Mouse (Mus musculus) 3134 (cell line): ENCODE results near the gene Rbl2.

ENCODE experiments used
- DNase-seq: peaks from one replicate; pipeline ENCODE4 v3.0.0-alpha.2; 2011; ENCODE audit warnings: low spot score; ENCODE audit not compliant: insufficient read length; ENCODE audit errors: extremely low read depth

Gene Rbl2

DNA sequence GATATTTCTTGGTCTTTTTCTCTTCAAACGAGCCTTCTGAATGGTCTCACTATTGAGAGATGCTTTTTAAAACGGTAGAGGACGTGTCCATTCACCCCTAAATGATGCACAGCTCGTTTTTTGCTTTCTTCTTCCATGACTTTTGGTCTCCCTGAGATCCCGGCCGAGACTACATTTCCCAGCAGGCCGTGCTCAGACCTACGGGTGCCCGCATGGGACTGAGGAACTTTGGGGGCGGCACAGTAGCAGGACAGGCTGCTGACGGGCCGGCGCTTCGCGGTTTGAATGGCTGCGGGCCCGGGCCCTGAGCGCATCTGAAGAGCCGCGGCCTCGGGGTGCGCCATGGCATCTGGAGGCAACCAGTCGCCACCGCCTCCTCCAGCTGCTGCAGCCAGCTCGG lies at the start of gene Rbl2:
TSS of gene Rbl2 (plus strand) at position 224 of the 400 bp plus-strand sequence.
- peak; percentile 84 for DNase-seq

DNA sequence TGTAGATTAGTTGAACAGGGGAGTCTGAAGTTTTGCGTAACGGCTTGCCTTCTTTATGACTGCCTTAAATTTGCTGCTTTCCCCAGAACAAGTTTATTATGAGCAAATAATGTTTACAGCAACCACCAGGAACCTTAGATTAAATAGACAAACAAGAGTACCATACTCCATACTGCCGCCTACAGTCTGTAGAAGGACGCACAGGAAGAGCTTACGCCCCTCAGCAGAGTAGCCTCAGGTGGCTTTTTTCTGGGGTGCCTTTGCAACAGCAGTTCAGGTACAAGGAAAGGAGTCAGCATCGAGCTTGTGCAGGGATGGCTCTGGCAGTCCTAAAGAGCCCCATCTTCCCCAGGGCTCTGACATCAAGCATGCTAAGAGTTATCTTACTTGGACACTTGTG lies 35.4 kb upstream of the Rbl2 start:
- DNase-seq, result no peak

- no peak for DNase-seq
Measured at GRCm38 (mm10) chr8:91036905-91037304, 33.0 kb upstream of the Rbl2 start.

- DNase-seq, result no peak
Measured at GRCm38 (mm10) chr8:91038637-91039036, 31.2 kb upstream of the Rbl2 start.

GRCm38 (mm10) chr8:91046370-91046769 lies 23.5 kb upstream of the Rbl2 start:
- DNase-seq, result no peak

- no peak for DNase-seq
Measured at GRCm38 (mm10) chr8:91051037-91051436, 18.8 kb upstream of the Rbl2 start.

GRCm38 (mm10) chr8:91054418-91054817 lies 15.4 kb upstream of the Rbl2 start:
- no peak for DNase-seq

- no peak for DNase-seq
Measured at GRCm38 (mm10) chr8:91056848-91057247, 13.0 kb upstream of the Rbl2 start.

DNA sequence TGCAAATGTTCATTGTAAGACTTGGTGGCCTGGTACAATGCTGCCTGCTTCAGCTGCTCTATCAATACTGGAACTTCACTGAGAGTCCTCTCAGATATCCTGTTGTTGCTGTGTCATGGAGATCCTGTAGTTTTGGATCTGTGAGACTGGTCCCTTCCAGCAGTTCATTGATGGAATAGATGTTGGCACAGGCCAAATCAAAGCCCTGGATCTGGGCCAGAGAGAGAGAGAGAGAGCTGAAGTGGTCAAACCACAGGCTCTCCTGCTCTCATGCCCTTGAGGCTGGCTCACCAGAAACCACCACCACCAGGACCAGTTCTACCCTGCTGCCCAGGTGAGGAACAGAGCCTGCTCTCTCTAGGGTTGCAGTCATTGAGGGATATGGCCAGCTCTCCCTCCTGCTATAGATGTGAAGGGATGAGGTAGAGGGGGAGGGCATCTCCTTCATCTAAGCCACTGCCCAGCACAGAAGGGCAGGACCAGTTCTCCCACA lies 10.7 kb upstream of the Rbl2 start:
- DNase-seq, result no peak

DNA sequence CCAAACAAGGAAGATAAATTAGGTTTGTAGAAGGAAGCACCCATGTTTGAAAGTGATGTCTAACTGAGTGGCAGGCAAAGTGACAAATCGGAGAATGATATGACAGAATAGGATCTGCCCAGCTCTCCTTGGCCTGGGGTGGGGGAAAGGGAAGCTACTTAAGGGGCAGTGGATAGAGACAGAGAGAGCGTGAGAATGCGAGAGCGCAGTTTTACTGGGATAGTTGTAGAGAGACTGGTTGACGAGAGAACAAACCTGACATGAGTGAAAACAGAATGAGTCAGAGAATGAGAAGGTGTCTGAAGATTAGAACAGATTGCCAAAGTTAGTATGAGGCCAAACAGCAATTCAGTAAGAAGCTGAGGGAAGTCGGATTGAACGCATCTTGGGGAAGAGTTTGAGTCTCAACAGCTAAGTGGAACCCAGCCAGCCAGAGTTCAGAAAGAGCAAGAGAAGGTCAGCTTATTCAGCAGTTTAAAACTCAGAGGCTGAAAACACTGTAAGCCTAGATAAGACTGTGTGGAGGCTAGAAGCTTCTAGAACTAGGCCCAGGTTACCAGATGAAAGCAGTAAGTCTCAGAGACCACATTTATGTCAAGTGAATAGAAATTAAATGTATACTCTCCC lies 9.9 kb upstream of the Rbl2 start:
- DNase-seq, result no peak

GRCm38 (mm10) chr8:91060555-91061471 lies 9.0 kb upstream of the Rbl2 start:
- no peak for DNase-seq

DNA sequence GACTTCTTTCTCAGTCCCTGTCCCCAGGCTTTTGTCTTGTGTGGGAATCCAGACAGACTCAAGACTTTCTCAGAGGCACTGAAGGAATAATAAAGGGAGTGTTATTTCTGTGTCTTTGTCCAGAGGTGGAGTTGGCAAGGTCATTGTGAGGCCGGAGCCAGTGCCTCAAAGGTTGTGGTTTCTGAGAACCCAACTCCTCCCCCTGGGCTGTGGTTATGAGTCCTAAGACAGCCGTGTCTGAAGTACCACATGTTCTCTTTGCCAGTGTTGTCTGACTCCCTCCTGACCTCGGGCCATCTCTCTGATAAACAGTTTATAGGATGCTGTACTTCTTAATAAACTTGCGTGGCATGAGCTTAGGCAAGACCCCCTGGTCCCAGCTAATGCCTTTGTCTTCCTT lies 4.7 kb upstream of the Rbl2 start:
- no peak for DNase-seq

- DNase-seq, result no peak
Measured at GRCm38 (mm10) chr8:91069407-91069806, 450 bp upstream of the Rbl2 start.

DNA sequence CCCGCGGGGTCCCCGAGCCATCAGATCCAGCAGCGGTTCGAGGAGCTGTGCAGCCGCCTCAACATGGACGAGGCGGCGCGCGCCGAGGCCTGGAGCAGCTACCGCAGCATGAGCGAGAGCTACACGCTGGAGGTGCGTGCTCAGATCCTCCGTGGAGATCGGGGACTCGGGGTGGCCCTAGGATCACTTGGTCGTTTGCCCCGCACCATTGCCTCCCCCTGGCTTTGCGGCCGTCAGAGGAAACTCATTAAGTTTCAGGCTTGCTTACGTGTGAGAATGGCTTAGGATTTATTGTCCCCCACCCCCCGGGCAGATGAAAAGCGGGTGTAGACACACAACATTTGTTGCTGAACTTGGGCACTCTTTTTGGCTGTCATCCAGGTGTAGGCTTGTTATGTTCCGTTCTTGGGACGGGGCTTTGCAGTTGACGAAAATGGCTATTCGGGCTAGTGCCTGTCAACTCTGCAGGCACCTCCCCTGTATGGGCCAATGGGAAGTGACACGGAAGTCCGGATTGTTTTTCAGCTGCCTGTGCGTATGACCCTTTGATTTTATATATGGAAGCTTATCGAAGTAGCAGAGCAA lies 510 bp downstream of the Rbl2 start:
- peak; percentile 60 for DNase-seq

GRCm38 (mm10) chr8:91077077-91077867 lies 7.4 kb downstream of the Rbl2 start:
- DNase-seq, result no peak

DNA sequence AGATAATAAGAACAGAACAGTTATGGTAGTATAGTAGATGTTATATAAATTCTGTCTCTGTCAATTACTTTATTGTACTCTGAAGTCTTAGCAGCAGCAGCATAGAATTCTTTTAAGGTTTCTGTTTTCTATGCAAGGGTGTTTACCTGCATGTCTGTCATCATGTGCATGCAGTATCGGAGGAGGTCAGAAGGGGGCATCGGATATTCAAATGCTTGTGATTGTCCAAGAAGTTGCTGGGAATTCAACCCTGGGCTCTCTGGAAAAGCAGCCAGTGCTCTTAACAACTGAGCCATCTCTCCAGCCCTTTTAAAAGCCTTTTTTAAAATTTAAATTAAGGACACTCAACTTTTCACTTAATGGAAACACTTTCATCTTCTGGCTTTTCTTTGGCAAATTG lies 9.8 kb downstream of the Rbl2 start:
- no peak for DNase-seq

DNA sequence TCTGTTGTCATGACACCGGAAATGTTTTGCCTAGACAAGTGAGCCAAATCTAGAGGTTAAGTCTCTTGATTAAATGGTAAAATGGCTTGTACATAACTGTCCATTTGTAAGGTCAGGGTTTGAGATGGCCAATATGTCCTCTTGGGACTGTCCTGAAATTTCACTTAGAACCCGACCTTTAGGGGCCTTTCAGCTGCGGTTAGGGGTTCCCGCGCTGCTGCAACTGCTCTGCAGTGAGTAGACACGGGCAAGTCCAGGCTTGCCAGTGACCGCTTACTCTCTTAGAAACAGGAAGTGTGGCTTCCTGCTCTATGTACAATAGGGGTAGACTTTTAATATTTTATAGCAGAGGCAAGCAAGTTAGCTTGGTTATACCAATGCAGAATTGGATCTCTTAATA lies 12.1 kb downstream of the Rbl2 start:
- no peak for DNase-seq

GRCm38 (mm10) chr8:91082428-91082827 lies 12.6 kb downstream of the Rbl2 start:
- DNase-seq, result no peak

DNA sequence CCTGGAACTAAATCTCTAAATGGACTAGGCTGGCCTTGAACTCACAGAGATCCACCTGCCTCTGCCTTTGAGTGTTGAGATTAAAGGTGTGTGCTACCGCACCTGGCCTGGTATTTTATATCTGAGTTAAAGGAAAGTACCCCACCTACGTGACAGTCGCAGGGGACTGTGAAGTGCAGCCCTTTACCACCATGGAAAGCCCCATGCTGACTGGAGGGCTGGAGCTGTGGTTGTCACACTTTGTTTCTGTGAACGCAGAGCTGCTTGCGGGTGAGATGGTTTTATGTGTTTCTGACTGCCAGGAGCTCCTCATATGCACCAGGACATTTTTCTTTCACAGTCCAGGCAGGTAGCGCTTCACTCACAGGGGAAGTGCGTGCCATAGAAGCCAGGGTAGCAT lies 18.6 kb downstream of the Rbl2 start:
- no peak for DNase-seq

- DNase-seq, result no peak
Measured at GRCm38 (mm10) chr8:91089601-91090000, 19.7 kb downstream of the Rbl2 start.

GRCm38 (mm10) chr8:91094135-91094534 lies 24.3 kb downstream of the Rbl2 start:
- DNase-seq, result no peak
